Mouse (Mus musculus) liver, postnatal 0 days (tissue): ENCODE data around the gene Ppargc1a. TPM values are rescaled to one million over a fixed set of nuclear protein-coding genes. Genes with fewer than 3 reads are reported as not detected.

Experiments
- ATAC-seq: fragments of 200-750 bp; cut with Nextera tagmentation; 2 replicates; pipeline ENCODE4 v1.8.0; 2017; ENCODE audit warnings: mild to moderate bottlenecking, moderate library complexity
- DNase-seq: peaks from one replicate; pipeline ENCODE4 v3.0.0-alpha.2; 2016
- H3K27ac ChIP-seq: fragments of 300-500 bp; sonication (generic); 2 replicates; pipeline ENCODE4 v1.5.1; 2014; ENCODE audit warnings: antibody characterized with exemption, moderate library complexity, mild to moderate bottlenecking, low read depth
- H3K27me3 ChIP-seq: fragments of 300-500 bp; sonication (generic); 2 replicates; pipeline ENCODE4 v1.6.1; 2014; ENCODE audit warnings: low read length, control low read depth, mixed read lengths; ENCODE audit not compliant: insufficient read depth
- H3K36me3 ChIP-seq: fragments of 300-500 bp; sonication (generic); replicated peaks from 2 replicates; pipeline ENCODE4 v1.6.1; 2014; ENCODE audit warnings: mild to moderate bottlenecking, control low read depth, low read length, moderate library complexity, mixed read lengths; ENCODE audit not compliant: insufficient read depth
- H3K4me1 ChIP-seq: fragments of 300-500 bp; sonication (generic); 2 replicates; pipeline ENCODE4 v1.6.1; 2014; ENCODE audit warnings: antibody characterized with exemption, mild to moderate bottlenecking, control low read depth; ENCODE audit not compliant: insufficient read depth
- H3K4me2 ChIP-seq: fragments of 300-500 bp; sonication (generic); 2 replicates; pipeline ENCODE4 v1.6.1; 2014; ENCODE audit warnings: low read depth, mild to moderate bottlenecking, low read length, moderate library complexity, mixed read lengths
- H3K4me3 ChIP-seq: fragments of 300-500 bp; sonication (generic); 2 replicates; pipeline ENCODE4 v1.5.1; 2014; ENCODE audit warnings: low read depth, low read length
- H3K9ac ChIP-seq: fragments of 300-500 bp; sonication (generic); replicated peaks from 2 replicates; pipeline ENCODE4 v1.6.1; 2014; ENCODE audit warnings: mild to moderate bottlenecking, moderate library complexity
- H3K9me3 ChIP-seq: fragments of 300-500 bp; sonication (generic); 2 replicates; pipeline ENCODE4 v1.6.1; 2016; ENCODE audit warnings: mild to moderate bottlenecking, control low read depth, low read length, mixed read lengths
- CTCF ChIP-seq: sonication (generic); IDR thresholded peaks from 2 replicates; pipeline ENCODE4 v1.5.1; 2016; ENCODE audit warnings: antibody characterized with exemption, low read depth
- EP300 ChIP-seq: IDR thresholded peaks from 2 replicates; pipeline ENCODE4 v1.6.1; 2016; ENCODE audit warnings: antibody characterized with exemption, low read depth, mild to moderate bottlenecking
- whole genome bisulfite sequencing: fragments of 180-500 bp; shearing (Covaris S2); extraction: QIAGEN DNeasy Blood & Tissue Kit; methylation state at CpG from one replicate; pipeline ENCODE4 v1.1.7; 2014; ENCODE audit not compliant: insufficient replicate concordance; 5-methylcytosine and 5-hydroxymethylcytosine counted together
- polyA plus RNA-seq: library from polyadenylated mRNA; unstranded; fragments of >200 nt; fragmentation: Nextera tagmentation; extraction: Ambion mirVana; gene quantifications from 2 replicates; pipeline ENCODE4 v1.2.1, GENCODE M21; 2015

The Ppargc1a gene
- polyA plus RNA-seq, 1 experiment from 2014 or later: 7.1 TPM

- peaks cover 4% of the 10 kb centered on the region; the same call in 1 of the 2 replicates for H3K4me1 ChIP-seq
- no peaks in the 10 kb centered on the region for H3K9me3 ChIP-seq
- H3K4me3 ChIP-seq: no peak overlapping the region
- no peaks in the 10 kb centered on the region for H3K27me3 ChIP-seq
- TF ChIP-seq EP300 (peak; percentile 18; the same call in 1 of the 2 replicates), CTCF (no peak)
- 48% methylated on average over 5 of the region's 5 CpGs for WGBS
- peak; percentile 96 for ATAC-seq
- peak overlapping the region; percentile 91 for H3K27ac ChIP-seq
- DNase-seq: peak; percentile 56
- no peaks in the 10 kb centered on the region for H3K36me3 ChIP-seq
- no peak overlapping the region for H3K9ac ChIP-seq
- H3K4me2 ChIP-seq: peak overlapping the region; percentile 41; the same call in 1 of the 2 replicates
These were observed 39.9 kb downstream of the Ppargc1a start for GRCm38 (mm10) chr5:51527498-51528164.

GRCm38 (mm10) chr5:51525858-51526257 lies 41.7 kb downstream of the Ppargc1a start:
- ATAC-seq (no peak), DNase-seq (no peak)
- H3K27me3 ChIP-seq: no peaks in the 10 kb centered on the region
- H3K27ac ChIP-seq: no peak overlapping the region
- no peak for TF ChIP-seq EP300
- no peak for TF ChIP-seq CTCF
- no peak overlapping the region for H3K4me2 ChIP-seq
- H3K4me3 ChIP-seq: no peak overlapping the region
- H3K9ac ChIP-seq: no peak overlapping the region
- 81% methylated on average over 2 of the region's 2 CpGs for whole genome bisulfite sequencing
- H3K4me1 ChIP-seq: peaks cover 4% of the 10 kb centered on the region; the same call in 1 of the 2 replicates
- no peaks in the 10 kb centered on the region for H3K36me3 ChIP-seq
- no peaks in the 10 kb centered on the region for H3K9me3 ChIP-seq

GRCm38 (mm10) chr5:51520807-51521206 lies 46.7 kb downstream of the Ppargc1a start:
- Histone ChIP-seq H3K27me3 (no peaks in the 10 kb centered on the region), H3K27ac (no peak overlapping the region), H3K4me3 (no peak overlapping the region), H3K9ac (no peak overlapping the region), H3K36me3 (no peaks in the 10 kb centered on the region), H3K4me2 (no peak overlapping the region), H3K9me3 (no peaks in the 10 kb centered on the region), H3K4me1 (no peaks in the 10 kb centered on the region)
- DNase-seq (no peak), ATAC-seq (no peak)
- TF ChIP-seq CTCF (peak; percentile 10; the same call in 1 of the 2 replicates), EP300 (no peak)
- WGBS: 69% methylated on average over 3 of the region's 3 CpGs

GRCm38 (mm10) chr5:51517440-51518187 lies 49.9 kb downstream of the Ppargc1a start:
- H3K4me3 ChIP-seq: no peak overlapping the region
- DNase-seq (no peak), ATAC-seq (no peak)
- no peaks in the 10 kb centered on the region for H3K9me3 ChIP-seq
- H3K4me1 ChIP-seq: no peaks in the 10 kb centered on the region
- WGBS: 81% methylated on average over 6 of the region's 6 CpGs
- no peaks in the 10 kb centered on the region for H3K27me3 ChIP-seq
- H3K27ac ChIP-seq: no peak overlapping the region
- no peak overlapping the region for H3K4me2 ChIP-seq
- no peak overlapping the region for H3K9ac ChIP-seq
- H3K36me3 ChIP-seq: no peaks in the 10 kb centered on the region
- TF ChIP-seq EP300 (no peak), CTCF (no peak)

GRCm38 (mm10) chr5:51504654-51505053 lies 62.9 kb downstream of the Ppargc1a start:
- H3K27me3 ChIP-seq: no peaks in the 10 kb centered on the region
- no peak for TF ChIP-seq CTCF
- TF ChIP-seq EP300: no peak
- DNase-seq (no peak), ATAC-seq (no peak)
- H3K9ac ChIP-seq: no peak overlapping the region
- H3K9me3 ChIP-seq: no peaks in the 10 kb centered on the region
- no peak overlapping the region for H3K4me2 ChIP-seq
- H3K4me3 ChIP-seq: no peak overlapping the region
- H3K36me3 ChIP-seq: no peaks in the 10 kb centered on the region
- WGBS: 71% methylated on average over 2 of the region's 2 CpGs
- no peak overlapping the region for H3K27ac ChIP-seq
- H3K4me1 ChIP-seq: no peaks in the 10 kb centered on the region

- DNase-seq: no peak
These were observed 69.5 kb downstream of the Ppargc1a start for GRCm38 (mm10) chr5:51497910-51498517.

More at GRCm38 (mm10) chr5:51497910-51498517, 69.5 kb downstream of the Ppargc1a start:
- 33% methylated on average over 9 of the region's 9 CpGs for WGBS
- 0 out of 2 replicates have a peak, but pooled peaks cover 4% of the 10 kb centered on the region for H3K36me3 ChIP-seq
- no peak overlapping the region for H3K4me3 ChIP-seq
- H3K4me1 ChIP-seq: no peaks in the 10 kb centered on the region
- H3K27ac ChIP-seq: no peak overlapping the region
- H3K4me2 ChIP-seq: no peak overlapping the region
- no peaks in the 10 kb centered on the region for H3K9me3 ChIP-seq
- ATAC-seq: no peak
- no peak overlapping the region for H3K9ac ChIP-seq
- TF ChIP-seq EP300: no peak
- no peak for TF ChIP-seq CTCF
- H3K27me3 ChIP-seq: no peaks in the 10 kb centered on the region
